Mouse (Mus musculus) embryonic facial prominence, embryonic 13.5 days (tissue): Measurements from ENCODE around the gene Yjefn3. TPM values are rescaled to one million over a fixed set of nuclear protein-coding genes. Genes with fewer than 3 reads are reported as not detected.

Experiments
- ATAC-seq: fragments of 200-750 bp; cut with Nextera tagmentation; 2 replicates; pipeline ENCODE4 v1.8.0; 2017; ENCODE audit warnings: low read depth; ENCODE audit not compliant: insufficient number of reproducible peaks, insufficient read depth, low FRiP score, low TSS enrichment
- H3K27ac ChIP-seq: fragments of 300-500 bp; sonication (generic); 2 replicates; pipeline ENCODE4 v1.5.1; 2015; ENCODE audit warnings: moderate library complexity, mild to moderate bottlenecking, inconsistent platforms
- H3K27me3 ChIP-seq: fragments of 300-500 bp; sonication (generic); 2 replicates; pipeline ENCODE4 v1.6.1; 2015; ENCODE audit warnings: mild to moderate bottlenecking, inconsistent platforms
- H3K36me3 ChIP-seq: fragments of 300-500 bp; sonication (generic); 2 replicates; pipeline ENCODE4 v1.6.1; 2015; ENCODE audit warnings: mild to moderate bottlenecking, inconsistent platforms
- H3K4me1 ChIP-seq: fragments of 300-500 bp; sonication (generic); 2 replicates; pipeline ENCODE4 v1.6.1; 2015; ENCODE audit warnings: inconsistent platforms
- H3K4me2 ChIP-seq: fragments of 300-500 bp; sonication (generic); 2 replicates; pipeline ENCODE4 v1.6.1; 2015; ENCODE audit warnings: moderate library complexity, mild to moderate bottlenecking, inconsistent platforms
- H3K4me3 ChIP-seq: fragments of 300-500 bp; sonication (generic); 2 replicates; pipeline ENCODE4 v1.5.1; 2015; ENCODE audit warnings: mild to moderate bottlenecking, inconsistent platforms
- H3K9ac ChIP-seq: fragments of 300-500 bp; sonication (generic); 2 replicates; pipeline ENCODE4 v1.6.1; 2015; ENCODE audit warnings: mild to moderate bottlenecking, inconsistent platforms
- H3K9me3 ChIP-seq: fragments of 300-500 bp; sonication (generic); 2 replicates; pipeline ENCODE4 v1.6.1; 2016; ENCODE audit warnings: inconsistent platforms
- WGBS: fragments of 180-500 bp; shearing (Covaris S2); methylation state at CpG from one replicate; pipeline ENCODE4 v1.1.7; 2015; ENCODE audit warnings: mixed read lengths; 5-methylcytosine and 5-hydroxymethylcytosine counted together
- polyA plus RNA-seq: library from polyadenylated mRNA; unstranded; fragments of >200 nt; fragmentation: Nextera tagmentation; extraction: Ambion mirVana; gene quantifications from 2 replicates; pipeline ENCODE4 v1.2.1, GENCODE M21; 2015

Yjefn3 gene
- polyA plus RNA-seq, 1 experiment from 2014 or later, result 3.6 TPM

DNA sequence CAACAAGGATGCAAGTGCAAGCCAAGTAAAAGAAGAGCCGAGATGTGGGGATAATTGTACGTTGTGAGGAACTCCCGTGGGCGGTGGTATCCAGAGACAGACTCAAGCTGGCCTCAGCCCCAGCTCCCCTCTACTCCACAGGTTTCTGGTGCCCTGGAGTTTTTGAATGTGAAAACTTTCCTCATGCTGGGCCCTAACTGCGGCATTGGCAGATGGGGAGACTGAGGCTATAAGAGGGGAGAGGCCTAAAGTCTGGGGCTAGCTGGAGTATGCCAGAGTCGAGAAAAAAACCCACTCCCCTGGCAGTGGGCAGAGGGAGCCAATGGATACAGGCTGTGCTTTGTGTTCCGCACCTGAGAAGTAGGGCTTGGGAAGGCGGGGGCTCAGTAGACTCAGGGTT lies 1.6 kb upstream of the Yjefn3 start:
- 78% methylated on average over 8 of the region's 8 CpGs for WGBS
- peak overlapping the region; percentile 91; the same call in 1 of the 2 replicates for H3K27ac ChIP-seq
- H3K4me3 ChIP-seq, result no peak overlapping the region
- H3K9ac ChIP-seq, result no peak overlapping the region
- H3K4me1 ChIP-seq, result peaks cover 36% of the 10 kb centered on the region
- no peak for ATAC-seq
- H3K27me3 ChIP-seq, result no peaks in the 10 kb centered on the region
- peak overlapping the region; percentile 98; the same call in 1 of the 2 replicates for H3K4me2 ChIP-seq
- H3K36me3 ChIP-seq, result peaks cover 18% of the 10 kb centered on the region
- H3K9me3 ChIP-seq, result no peaks in the 10 kb centered on the region

DNA sequence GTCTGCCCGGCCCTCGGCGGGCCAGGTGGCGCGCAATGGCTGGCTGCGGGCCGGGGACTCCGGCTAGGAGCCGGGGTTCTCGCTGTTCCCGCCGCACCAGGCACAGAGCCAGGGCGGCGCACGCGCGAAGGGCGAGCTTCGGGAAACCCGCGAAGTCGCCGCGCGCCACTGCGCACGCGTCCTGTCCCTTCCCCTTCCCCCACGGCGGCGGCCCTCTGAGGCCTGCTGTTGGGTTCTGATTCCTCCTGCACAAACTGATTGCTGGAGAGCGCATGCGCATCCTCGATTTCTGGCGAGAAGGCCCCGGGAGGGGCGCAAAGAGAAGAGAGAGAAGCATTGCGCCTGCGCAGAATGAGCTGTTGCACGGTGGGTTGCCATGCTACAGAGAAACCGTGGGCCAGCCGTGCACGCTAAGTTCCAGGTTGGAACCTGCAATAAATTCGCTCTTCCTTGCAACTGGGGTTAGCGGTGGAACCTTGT lies 591 bp upstream of the Yjefn3 start:
- Histone ChIP-seq H3K36me3 (peaks cover 18% of the 10 kb centered on the region), H3K27ac (peak overlapping the region; percentile 91), H3K9ac (peak overlapping the region; percentile 85), H3K4me3 (peak overlapping the region; percentile 60), H3K4me1 (peaks cover 39% of the 10 kb centered on the region), H3K27me3 (no peaks in the 10 kb centered on the region), H3K9me3 (no peaks in the 10 kb centered on the region), H3K4me2 (peak overlapping the region; percentile 98)
- ATAC-seq, result peak; percentile 81
- under 1% methylated on average over 45 of the region's 45 CpGs for WGBS

DNA sequence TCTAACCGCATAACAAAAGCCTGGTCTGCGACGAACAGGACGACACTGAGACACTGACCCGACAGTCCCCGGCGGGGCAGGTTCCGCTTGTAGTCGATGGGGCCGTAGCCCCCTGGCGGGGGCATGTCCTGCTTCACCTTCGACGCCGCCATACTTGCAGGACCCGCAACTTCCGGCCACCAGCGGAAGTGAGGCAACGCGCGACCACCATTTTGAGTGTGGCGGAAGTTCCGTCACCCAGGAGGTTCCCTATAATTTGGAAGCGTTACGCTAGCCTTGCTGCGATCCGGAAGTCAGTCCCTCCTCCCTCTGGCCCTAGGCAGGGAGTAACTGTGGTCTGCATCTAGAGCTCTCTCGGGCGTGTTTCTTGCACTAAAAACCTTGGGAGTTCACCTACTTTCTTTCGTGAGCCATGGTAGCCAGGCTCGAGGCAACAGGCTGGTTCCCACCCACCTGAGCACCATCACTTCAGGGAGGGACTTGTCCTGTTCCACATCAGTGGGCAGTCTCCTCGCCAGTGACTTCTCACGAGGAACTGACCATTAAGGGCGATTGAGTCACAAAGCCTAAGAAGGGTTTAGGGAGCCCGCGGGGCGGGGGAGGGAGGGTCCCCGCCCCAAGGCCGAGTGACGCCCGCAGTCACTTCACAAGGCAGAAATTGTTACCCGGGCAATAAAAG lies 889 bp downstream of the Yjefn3 start:
- no peaks in the 10 kb centered on the region for H3K27me3 ChIP-seq
- peak overlapping the region; percentile 60 for H3K4me3 ChIP-seq
- 2% methylated on average over 41 of the region's 41 CpGs for WGBS
- H3K27ac ChIP-seq, result peak overlapping the region; percentile 91
- peak; percentile 39 for ATAC-seq
- H3K9ac ChIP-seq, result peak overlapping the region; percentile 85
- peak overlapping the region; percentile 98 for H3K4me2 ChIP-seq
- H3K36me3 ChIP-seq, result peaks cover 13% of the 10 kb centered on the region; the same call in 1 of the 2 replicates
- no peaks in the 10 kb centered on the region for H3K9me3 ChIP-seq
- peaks cover 51% of the 10 kb centered on the region for H3K4me1 ChIP-seq

DNA sequence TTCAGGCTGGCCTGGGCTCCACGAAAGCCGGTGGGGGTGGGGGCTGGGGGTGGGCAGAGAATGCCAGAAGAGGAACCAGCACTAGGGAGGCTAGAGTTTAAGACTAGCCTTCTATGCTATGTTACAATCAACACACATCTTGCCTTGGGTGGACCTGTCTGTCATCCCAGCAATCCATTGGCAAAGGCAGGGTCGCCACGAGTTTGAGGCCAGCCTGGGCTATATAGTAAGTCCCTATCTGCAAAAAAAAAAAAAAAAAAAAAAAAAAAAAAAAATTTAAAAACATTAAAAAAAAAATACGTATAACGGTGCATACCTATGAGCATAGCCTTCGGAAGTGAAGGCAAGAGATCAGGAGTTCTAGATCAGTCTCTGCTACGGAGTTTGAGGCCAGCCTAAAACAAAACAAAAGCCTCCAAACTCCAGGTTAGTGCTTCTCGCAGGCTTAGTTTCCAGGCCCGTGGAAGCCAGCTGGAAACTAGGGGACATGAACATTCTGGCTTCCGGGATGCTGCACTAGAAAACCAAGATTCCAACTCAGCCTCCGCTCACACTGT lies 1.5 kb downstream of the Yjefn3 start:
- Histone ChIP-seq H3K9ac (peak overlapping the region; percentile 85), H3K4me3 (peak overlapping the region; percentile 60), H3K27me3 (no peaks in the 10 kb centered on the region), H3K4me2 (peak overlapping the region; percentile 98), H3K4me1 (peaks cover 51% of the 10 kb centered on the region), H3K9me3 (no peaks in the 10 kb centered on the region), H3K27ac (peak overlapping the region; percentile 79), H3K36me3 (peaks cover 18% of the 10 kb centered on the region; the same call in 1 of the 2 replicates)
- no peak for ATAC-seq
- 21% methylated on average over 12 of the region's 12 CpGs for WGBS

DNA sequence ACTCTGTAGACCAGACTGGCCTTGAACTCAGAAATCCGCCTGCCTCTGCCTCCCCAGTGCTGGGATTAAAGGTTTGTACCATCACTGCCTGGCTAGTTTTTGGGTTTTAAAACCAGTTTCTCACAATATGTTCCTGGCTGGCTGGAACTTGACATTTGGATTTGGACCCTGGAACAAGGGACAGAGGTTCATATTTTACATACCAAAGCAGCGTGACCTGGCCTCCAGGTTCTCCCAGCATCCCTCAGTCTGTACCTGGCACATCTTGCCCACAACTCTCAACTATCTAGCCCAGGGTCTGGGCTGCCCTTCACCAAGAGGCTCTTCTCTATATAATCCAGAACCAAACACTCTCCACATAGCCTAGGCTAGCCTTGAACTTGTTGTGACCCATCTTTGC lies 2.6 kb downstream of the Yjefn3 start:
- WGBS, result 95% methylated on average over 2 of the region's 2 CpGs
- peaks cover 59% of the 10 kb centered on the region for H3K4me1 ChIP-seq
- H3K27me3 ChIP-seq, result no peaks in the 10 kb centered on the region
- H3K9ac ChIP-seq, result no peak overlapping the region
- no peaks in the 10 kb centered on the region for H3K9me3 ChIP-seq
- peak overlapping the region; percentile 98; the same call in 1 of the 2 replicates for H3K4me2 ChIP-seq
- H3K27ac ChIP-seq, result no peak overlapping the region
- ATAC-seq, result no peak
- H3K36me3 ChIP-seq, result peaks cover 22% of the 10 kb centered on the region; the same call in 1 of the 2 replicates
- no peak overlapping the region for H3K4me3 ChIP-seq

DNA sequence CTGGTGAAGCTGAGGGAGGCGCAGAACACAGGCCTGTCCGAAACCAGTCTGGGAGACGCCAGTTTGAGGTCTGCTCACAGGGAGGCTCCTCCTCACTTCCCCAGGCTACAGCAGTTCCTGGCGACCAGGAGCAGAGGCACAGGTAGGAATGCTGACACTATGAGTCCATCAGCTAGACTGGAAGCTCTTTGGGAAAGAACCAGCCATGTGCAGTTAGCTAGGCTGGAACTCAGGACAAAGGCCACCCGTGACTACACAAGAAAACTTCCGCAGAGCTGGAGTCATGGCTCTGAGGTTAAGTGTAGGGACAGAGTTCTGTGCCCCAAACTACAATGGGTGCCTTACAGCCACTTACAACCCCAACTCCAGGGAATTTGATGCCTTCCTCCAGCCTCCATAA lies 4.7 kb downstream of the Yjefn3 start:
- 85% methylated on average over 6 of the region's 6 CpGs for WGBS
- Histone ChIP-seq H3K9ac (0 out of 2 replicates have a peak overlapping the region, but pooled peaks have one; percentile 21), H3K27me3 (no peaks in the 10 kb centered on the region; the same call in 1 of the 2 replicates), H3K27ac (no peak overlapping the region), H3K4me2 (no peak overlapping the region), H3K36me3 (peaks cover 40% of the 10 kb centered on the region), H3K9me3 (no peaks in the 10 kb centered on the region), H3K4me3 (no peak overlapping the region), H3K4me1 (peaks cover 53% of the 10 kb centered on the region)
- no peak for ATAC-seq

DNA sequence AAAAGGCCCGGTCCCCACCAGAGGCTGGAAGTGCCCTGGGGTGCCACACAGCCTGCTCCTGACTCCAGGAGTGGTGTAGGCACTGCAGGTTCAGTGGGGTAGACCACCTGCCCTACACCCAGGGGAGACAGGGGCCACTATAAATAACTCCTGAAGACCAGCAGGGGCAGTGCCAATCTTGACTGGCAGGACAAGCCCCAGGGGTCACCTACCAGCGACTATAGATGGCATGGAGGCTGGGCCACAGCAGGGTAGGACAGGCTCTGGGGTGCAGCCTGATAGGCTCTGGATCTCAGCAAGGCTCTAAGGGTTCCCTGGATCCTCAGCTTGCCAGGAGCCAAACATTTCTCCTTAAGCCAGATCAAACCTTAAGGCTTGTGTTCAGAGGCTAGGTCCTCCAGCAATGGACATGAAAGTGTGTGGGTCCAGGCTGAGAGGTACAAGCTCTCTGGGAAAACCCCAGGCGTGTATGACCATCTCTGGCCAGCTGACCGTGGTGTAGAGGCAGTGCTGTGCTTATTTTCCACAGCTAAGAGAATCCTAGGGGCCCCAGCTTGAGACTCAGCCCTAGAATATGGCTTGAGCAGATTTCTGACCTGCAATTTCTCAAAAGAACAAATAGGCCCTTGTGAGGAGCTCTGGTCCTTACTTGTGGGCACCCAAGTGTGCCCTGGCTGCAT lies 6.6 kb downstream of the Yjefn3 start:
- ATAC-seq, result no peak
- Histone ChIP-seq H3K27me3 (peaks cover 13% of the 10 kb centered on the region), H3K4me3 (no peak overlapping the region), H3K4me2 (no peak overlapping the region), H3K4me1 (peaks cover 42% of the 10 kb centered on the region), H3K27ac (no peak overlapping the region), H3K9ac (peak overlapping the region; percentile 16; the same call in 1 of the 2 replicates), H3K36me3 (peaks cover 50% of the 10 kb centered on the region), H3K9me3 (no peaks in the 10 kb centered on the region)
- 72% methylated on average over 4 of the region's 4 CpGs for WGBS

DNA sequence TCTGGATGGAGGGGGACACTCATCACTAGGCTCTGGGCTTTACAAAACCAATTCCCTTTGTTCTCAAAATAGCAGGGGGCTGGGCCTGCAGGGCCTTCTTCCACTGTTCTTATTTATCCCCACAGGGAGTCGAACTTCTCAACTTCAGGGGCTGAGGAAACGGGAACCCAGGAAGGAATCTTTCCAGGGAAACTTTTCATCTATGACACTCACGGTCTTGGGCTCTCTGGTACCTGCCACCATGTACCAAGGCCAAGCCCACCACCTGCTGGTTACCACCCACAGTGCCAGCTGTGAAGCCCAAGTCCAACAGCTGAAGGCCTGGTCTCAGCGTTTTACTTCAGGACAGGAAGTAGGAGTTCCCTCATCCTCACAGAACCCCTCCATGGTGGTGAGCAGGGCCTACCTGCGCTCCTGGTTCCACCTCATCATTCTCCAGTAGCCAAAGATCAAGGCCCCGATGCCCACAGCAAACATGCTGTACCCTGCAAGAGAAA lies 7.6 kb downstream of the Yjefn3 start:
- WGBS, result 61% methylated on average over 6 of the region's 6 CpGs

DNA sequence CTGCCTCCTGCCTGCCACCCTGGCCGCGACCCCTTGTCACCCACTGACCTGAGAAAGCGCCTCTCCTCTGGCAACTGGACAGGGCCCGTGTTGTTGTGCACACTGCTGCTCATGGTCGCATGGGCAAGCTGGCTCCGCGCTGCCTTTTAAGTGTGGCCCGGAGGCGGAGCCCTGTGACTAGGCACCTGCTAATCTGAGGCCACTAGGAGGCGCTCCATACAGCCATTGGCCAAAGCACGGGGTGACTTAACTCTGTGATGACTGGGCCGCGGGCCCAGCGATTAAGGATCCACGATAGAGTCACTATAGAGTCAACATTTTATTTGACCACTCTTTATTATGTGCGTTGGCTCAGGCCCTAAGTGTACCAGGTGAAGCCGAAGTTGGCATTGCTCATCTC lies 8.6 kb downstream of the Yjefn3 start:
- WGBS, result 39% methylated on average over 17 of the region's 17 CpGs
- no peak for ATAC-seq
- Histone ChIP-seq H3K9ac (no peak overlapping the region), H3K4me1 (peaks cover 32% of the 10 kb centered on the region), H3K27ac (no peak overlapping the region), H3K36me3 (peaks cover 50% of the 10 kb centered on the region), H3K4me3 (no peak overlapping the region), H3K9me3 (no peaks in the 10 kb centered on the region), H3K4me2 (no peak overlapping the region), H3K27me3 (peaks cover 33% of the 10 kb centered on the region)

More for the DNA sequence above, 7.6 kb downstream of the Yjefn3 start:
- no peak overlapping the region for H3K27ac ChIP-seq
- no peak overlapping the region for H3K4me2 ChIP-seq
- H3K9ac ChIP-seq, result no peak overlapping the region
- ATAC-seq, result no peak
- H3K27me3 ChIP-seq, result peaks cover 23% of the 10 kb centered on the region
- H3K9me3 ChIP-seq, result no peaks in the 10 kb centered on the region
- no peak overlapping the region for H3K4me3 ChIP-seq
- H3K36me3 ChIP-seq, result peaks cover 50% of the 10 kb centered on the region
- H3K4me1 ChIP-seq, result peaks cover 33% of the 10 kb centered on the region

DNA sequence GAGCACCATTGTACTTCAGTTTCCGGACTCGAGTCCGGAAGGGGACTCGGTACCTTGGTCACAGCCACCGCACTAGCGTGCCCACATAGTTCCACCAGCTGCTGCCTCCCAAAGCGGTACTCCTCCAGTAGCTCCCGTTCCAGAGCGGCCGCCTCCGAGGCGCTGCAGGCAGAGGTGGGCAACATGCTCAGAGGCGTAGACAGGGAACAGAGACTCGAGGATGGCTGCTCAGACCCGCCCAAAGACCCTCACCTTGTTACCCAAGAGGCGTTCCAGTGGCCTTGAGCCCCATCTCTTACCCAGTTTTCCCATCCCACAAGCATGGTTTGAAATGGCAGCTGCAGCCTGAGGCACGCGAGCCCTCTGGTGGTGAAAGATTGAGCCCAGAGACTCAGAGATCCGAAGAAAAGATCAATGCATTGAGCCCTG lies 11.7 kb downstream of the Yjefn3 start:
- peaks cover 64% of the 10 kb centered on the region for H3K27me3 ChIP-seq
- no peak for ATAC-seq
- H3K4me3 ChIP-seq, result no peak overlapping the region
- H3K9ac ChIP-seq, result 0 out of 2 replicates have a peak overlapping the region, but pooled peaks have one; percentile 22
- no peak overlapping the region for H3K4me2 ChIP-seq
- H3K36me3 ChIP-seq, result peaks cover 31% of the 10 kb centered on the region
- peaks cover 38% of the 10 kb centered on the region for H3K4me1 ChIP-seq
- no peak overlapping the region for H3K27ac ChIP-seq
- H3K9me3 ChIP-seq, result no peaks in the 10 kb centered on the region
- 44% methylated on average over 19 of the region's 19 CpGs for WGBS

DNA sequence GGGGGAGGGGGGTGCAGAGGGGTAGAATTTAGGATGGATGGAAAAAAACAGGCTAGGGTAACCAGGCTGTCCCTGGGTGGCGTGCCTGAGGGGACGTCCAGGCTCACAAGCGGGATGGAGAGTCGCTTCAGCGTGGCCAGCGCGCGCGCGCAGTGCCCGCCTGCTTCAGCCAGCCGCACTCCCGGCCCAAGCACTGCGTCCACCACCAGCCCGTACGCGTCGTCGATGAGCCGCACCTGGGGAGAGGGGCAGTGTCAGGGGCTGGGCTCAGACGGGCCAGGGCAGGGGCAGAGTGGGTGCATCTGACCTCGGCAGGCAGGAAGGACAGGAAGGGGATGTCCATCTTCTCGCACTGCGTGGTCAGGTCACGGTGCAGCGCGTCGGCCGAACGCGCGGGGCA lies 13.6 kb downstream of the Yjefn3 start:
- 3% methylated on average over 32 of the region's 32 CpGs for WGBS
- Histone ChIP-seq H3K9me3 (no peaks in the 10 kb centered on the region), H3K36me3 (peaks cover 21% of the 10 kb centered on the region), H3K4me2 (peak overlapping the region; percentile 60), H3K27ac (no peak overlapping the region), H3K9ac (0 out of 2 replicates have a peak overlapping the region, but pooled peaks have one; percentile 36), H3K4me1 (peaks cover 32% of the 10 kb centered on the region), H3K27me3 (peaks cover 83% of the 10 kb centered on the region), H3K4me3 (peak overlapping the region; percentile 36)
- no peak for ATAC-seq
